Mouse (Mus musculus): ENCODE data around the gene Gcn1l1. TPM values are rescaled to one million over a fixed set of nuclear protein-coding genes. Genes with fewer than 3 reads are reported as not detected.

The Gcn1l1 gene
- polyA plus RNA-seq, 2 experiments = 11.4 to 14.8 TPM

DNA sequence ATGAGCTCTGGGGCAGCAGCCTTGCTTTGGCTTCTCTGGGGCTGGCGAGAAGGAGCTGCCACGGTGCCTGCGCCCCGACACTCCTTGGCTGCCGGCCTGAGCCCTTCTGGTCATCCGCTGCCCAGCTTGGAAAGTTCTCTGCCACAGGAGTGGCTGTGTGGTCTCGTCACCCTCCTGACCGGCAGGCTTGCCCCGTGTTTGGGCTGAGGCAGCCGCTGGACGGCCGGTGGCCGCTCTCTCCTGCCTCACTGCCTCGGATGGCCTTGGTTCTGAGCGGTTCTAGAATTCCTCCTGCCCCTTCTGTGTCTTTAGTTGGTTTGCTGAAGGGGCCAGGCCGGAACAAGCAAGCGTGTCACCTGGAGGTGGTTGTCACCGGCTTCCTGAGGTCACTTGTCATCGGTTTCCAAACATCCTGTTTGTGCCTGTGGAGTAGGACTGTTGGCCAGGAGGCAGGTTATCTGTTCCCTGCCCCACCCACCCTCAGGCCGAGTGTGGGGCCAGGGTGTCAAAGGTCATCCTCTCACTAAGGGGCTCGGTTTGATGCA, 44.7 kb upstream of the Gcn1l1 start:
- 29% methylated on average over 21 of the region's 21 CpGs for WGBS (ENCODE audit: insufficient replicate concordance)
- Histone ChIP-seq H3K36me3 (replicated peaks; ENCODE audit: control insufficient read depth, insufficient read depth, low read depth) (no peaks in the 10 kb centered on the region), H3K4me3 (ENCODE audit: insufficient read depth in 1 of 2, low read depth in 2 of 2, low read length in 2 of 2) (no peak overlapping the region), H3K9ac (replicated peaks) (no peak overlapping the region), H3K4me1 (replicated peaks; ENCODE audit: control insufficient read depth in 2 of 2, insufficient read depth in 2 of 2, low read length in 1 of 2) (peaks cover 8 to 44% of the 10 kb centered on the region in 2 experiments; a peak in 3 of 4 replicates), H3K9me3 (ENCODE audit: control insufficient read depth, low read length) (no peaks in the 10 kb centered on the region), H3K27me3 (ENCODE audit: control insufficient read depth, insufficient read depth, low read length) (no peaks in the 10 kb centered on the region), H3K27ac (no peak overlapping the region), H3K4me2 (ENCODE audit: low read depth) (peak overlapping the region; percentile 67)
- ATAC-seq (ENCODE audit: insufficient read depth) = peak; percentile 23
- DNase-seq (ENCODE audit: low read depth in 3 of 3, low spot score in 3 of 3) = no peak
- TF ChIP-seq CTCF (IDR thresholded peaks at IDR 0.05; ENCODE audit: low read depth) = no peak
- TF ChIP-seq EP300 (IDR thresholded peaks at IDR 0.05; ENCODE audit: low read depth) = no peak

DNA sequence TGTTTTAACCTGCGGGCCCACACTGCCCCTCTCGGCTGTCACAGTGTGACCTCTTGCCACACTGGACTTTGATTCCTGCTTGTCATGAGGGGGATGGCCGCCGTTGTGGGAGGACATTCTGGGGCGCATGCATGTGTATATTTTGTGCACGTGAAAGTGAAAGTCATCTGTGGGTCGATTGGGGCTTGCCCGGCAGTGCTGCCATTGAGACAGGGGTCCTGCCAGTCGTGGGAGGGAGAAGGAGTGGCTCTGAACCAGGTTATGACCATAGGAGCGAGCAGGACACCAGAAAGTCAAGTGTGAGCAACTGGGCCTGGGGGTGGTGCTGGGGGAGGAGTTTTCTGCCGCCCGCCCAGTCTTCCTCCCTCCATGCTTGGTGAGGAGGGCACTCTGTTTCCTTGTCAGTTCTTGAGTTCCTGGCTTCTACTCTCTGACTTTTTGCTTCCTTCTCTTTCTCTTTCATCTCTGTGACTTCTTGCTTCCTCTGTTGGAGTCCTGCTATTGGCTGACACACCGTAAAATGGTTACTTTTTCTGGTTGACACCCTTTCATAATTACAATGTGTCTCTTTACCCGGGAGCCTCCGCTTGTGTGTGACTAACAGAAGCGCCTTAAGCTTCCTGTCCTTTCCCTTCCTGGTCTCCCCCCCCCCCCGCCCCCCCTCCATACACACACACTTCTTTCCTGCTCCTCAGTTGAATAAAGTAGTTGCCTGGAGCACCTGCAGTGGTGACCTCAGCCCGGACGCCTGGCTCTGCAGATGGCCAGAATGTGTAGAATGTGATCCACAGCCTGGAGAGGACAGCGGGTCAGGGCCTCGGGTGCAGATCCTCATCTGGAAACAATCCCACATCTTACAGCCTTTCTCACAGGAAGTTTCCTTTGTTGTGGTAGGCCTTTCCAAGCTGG, 43.2 kb upstream of the Gcn1l1 start:
- peak overlapping the region; percentile 18 for H3K27ac ChIP-seq
- H3K4me2 ChIP-seq (ENCODE audit: low read depth) = peak overlapping the region; percentile 67
- 21% methylated on average over 21 of the region's 21 CpGs for WGBS (ENCODE audit: insufficient replicate concordance)
- peak overlapping the region; percentile 38 to 48 for H3K4me3 ChIP-seq (ENCODE audit: insufficient read depth in 1 of 2, low read depth in 2 of 2, low read length in 2 of 2)
- peak overlapping the region; percentile 48 for H3K9ac ChIP-seq (replicated peaks)
- H3K27me3 ChIP-seq (ENCODE audit: control insufficient read depth, insufficient read depth, low read length) = no peaks in the 10 kb centered on the region
- peaks cover 8 to 36% of the 10 kb centered on the region in 2 experiments; a peak in 3 of 4 replicates for H3K4me1 ChIP-seq (replicated peaks; ENCODE audit: control insufficient read depth in 2 of 2, insufficient read depth in 2 of 2, low read length in 1 of 2)
- H3K9me3 ChIP-seq (ENCODE audit: control insufficient read depth, low read length) = no peaks in the 10 kb centered on the region
- DNase-seq (ENCODE audit: low read depth in 3 of 3, low spot score in 3 of 3) (no peak), ATAC-seq (ENCODE audit: insufficient read depth) (peak; percentile 64)
- TF ChIP-seq EP300 (IDR thresholded peaks at IDR 0.05; ENCODE audit: low read depth) (no peak), CTCF (IDR thresholded peaks at IDR 0.05; ENCODE audit: low read depth) (no peak)
- H3K36me3 ChIP-seq (replicated peaks; ENCODE audit: control insufficient read depth, insufficient read depth, low read depth) = no peaks in the 10 kb centered on the region

DNA sequence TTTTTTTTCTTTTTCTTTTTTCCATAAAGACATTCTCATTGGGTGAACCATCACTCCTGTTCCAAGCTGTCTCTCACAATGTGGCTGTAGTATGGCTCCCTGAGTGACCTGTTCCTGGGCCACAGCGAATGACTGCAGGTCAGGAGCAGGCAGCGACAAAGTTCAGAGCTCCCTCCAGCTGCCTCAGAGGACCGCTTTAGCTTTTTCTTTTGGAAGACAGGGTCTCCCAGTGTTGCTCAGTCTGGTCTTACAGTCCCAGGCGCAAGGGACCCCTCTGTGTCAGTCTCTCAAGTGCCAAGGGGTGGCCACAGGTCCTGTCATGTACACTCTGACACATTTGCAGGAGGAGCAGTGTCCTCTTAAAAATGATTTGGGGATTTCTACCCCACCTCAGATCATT, 42.5 kb upstream of the Gcn1l1 start:
- H3K4me1 ChIP-seq (replicated peaks; ENCODE audit: control insufficient read depth in 2 of 2, insufficient read depth in 2 of 2, low read length in 1 of 2) = peaks cover 8 to 36% of the 10 kb centered on the region in 2 experiments; a peak in 3 of 4 replicates
- no peak overlapping the region for H3K27ac ChIP-seq
- H3K9ac ChIP-seq (replicated peaks) = no peak overlapping the region
- H3K36me3 ChIP-seq (replicated peaks; ENCODE audit: control insufficient read depth, insufficient read depth, low read depth) = no peaks in the 10 kb centered on the region
- 76% methylated on average over 4 of the region's 4 CpGs for WGBS (ENCODE audit: insufficient replicate concordance)
- H3K27me3 ChIP-seq (ENCODE audit: control insufficient read depth, insufficient read depth, low read length) = no peaks in the 10 kb centered on the region
- no peak for DNase-seq (ENCODE audit: low read depth in 3 of 3, low spot score in 3 of 3)
- TF ChIP-seq CTCF (IDR thresholded peaks at IDR 0.05; ENCODE audit: low read depth) (no peak), EP300 (IDR thresholded peaks at IDR 0.05; ENCODE audit: low read depth) (no peak)
- no peak for ATAC-seq (ENCODE audit: insufficient read depth)
- H3K4me2 ChIP-seq (ENCODE audit: low read depth) = peak overlapping the region; percentile 67
- no peaks in the 10 kb centered on the region for H3K9me3 ChIP-seq (ENCODE audit: control insufficient read depth, low read length)
- no peak overlapping the region for H3K4me3 ChIP-seq (ENCODE audit: insufficient read depth in 1 of 2, low read depth in 2 of 2, low read length in 2 of 2)

DNA sequence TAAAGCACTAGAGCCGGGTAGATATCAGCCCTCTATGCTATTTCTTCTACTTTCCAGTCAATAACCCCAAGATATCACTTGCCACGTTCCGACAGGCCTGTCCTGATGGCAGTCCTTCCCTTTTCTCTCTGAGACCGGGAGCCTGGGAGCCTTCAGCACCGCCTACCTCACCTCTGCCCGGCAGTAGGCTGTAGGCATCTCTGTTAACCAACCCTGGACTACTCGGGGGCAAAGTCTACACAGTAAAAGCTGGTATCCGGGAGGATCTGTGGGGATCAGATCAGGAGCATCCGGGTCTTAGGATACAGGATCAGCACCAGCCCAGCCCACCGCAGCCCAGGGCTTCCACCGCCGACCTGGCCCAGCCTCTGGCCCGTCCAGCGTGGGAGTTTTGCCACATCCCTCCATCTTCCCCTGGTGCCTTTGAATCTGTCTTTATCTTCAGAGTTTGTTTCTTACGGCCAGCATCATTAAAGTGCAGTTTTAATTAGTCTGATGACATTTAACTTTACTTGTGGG, 42.0 kb upstream of the Gcn1l1 start:
- ATAC-seq (ENCODE audit: insufficient read depth) (no peak), DNase-seq (ENCODE audit: low read depth in 3 of 3, low spot score in 3 of 3) (no peak)
- no peak for TF ChIP-seq CTCF (IDR thresholded peaks at IDR 0.05; ENCODE audit: low read depth)
- TF ChIP-seq EP300 (IDR thresholded peaks at IDR 0.05; ENCODE audit: low read depth) = no peak
- H3K4me1 ChIP-seq (replicated peaks; ENCODE audit: control insufficient read depth in 2 of 2, insufficient read depth in 2 of 2, low read length in 1 of 2) = peaks cover 8 to 36% of the 10 kb centered on the region in 2 experiments; a peak in 3 of 4 replicates
- no peak overlapping the region for H3K4me3 ChIP-seq (ENCODE audit: insufficient read depth in 1 of 2, low read depth in 2 of 2, low read length in 2 of 2)
- no peak overlapping the region for H3K9ac ChIP-seq (replicated peaks)
- no peak overlapping the region for H3K4me2 ChIP-seq (ENCODE audit: low read depth)
- H3K36me3 ChIP-seq (replicated peaks; ENCODE audit: control insufficient read depth, insufficient read depth, low read depth) = no peaks in the 10 kb centered on the region
- no peak overlapping the region for H3K27ac ChIP-seq
- 54% methylated on average over 15 of the region's 15 CpGs for WGBS (ENCODE audit: insufficient replicate concordance)
- H3K9me3 ChIP-seq (ENCODE audit: control insufficient read depth, low read length) = no peaks in the 10 kb centered on the region
- H3K27me3 ChIP-seq (ENCODE audit: control insufficient read depth, insufficient read depth, low read length) = no peaks in the 10 kb centered on the region

DNA sequence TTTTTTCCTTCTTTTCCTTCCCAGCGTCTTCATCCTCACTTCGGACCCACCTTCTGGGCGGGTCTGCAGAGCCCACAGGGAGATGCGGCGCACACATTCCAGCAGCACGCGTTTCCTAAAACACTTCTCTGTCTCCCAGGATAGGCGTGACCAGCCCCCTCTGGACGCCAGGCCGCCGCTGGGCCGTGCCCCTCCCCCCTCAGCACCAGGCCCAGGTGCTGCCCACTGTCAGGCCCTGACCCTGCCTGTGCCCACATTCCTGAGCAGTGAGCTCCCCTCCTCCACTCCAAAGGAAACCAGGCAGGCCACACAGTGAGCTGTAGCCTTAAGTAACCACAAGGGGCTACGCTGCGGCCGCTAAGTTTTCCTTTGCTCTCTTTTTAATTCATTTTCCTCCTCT, 41.1 kb upstream of the Gcn1l1 start:
- H3K4me3 ChIP-seq (ENCODE audit: insufficient read depth in 1 of 2, low read depth in 2 of 2, low read length in 2 of 2) = no peak overlapping the region
- H3K4me1 ChIP-seq (replicated peaks; ENCODE audit: control insufficient read depth in 2 of 2, insufficient read depth in 2 of 2, low read length in 1 of 2) = peaks cover 8 to 39% of the 10 kb centered on the region in 2 experiments; a peak in 3 of 4 replicates
- no peak for DNase-seq (ENCODE audit: low read depth in 3 of 3, low spot score in 3 of 3)
- no peaks in the 10 kb centered on the region for H3K36me3 ChIP-seq (replicated peaks; ENCODE audit: control insufficient read depth, insufficient read depth, low read depth)
- H3K27me3 ChIP-seq (ENCODE audit: control insufficient read depth, insufficient read depth, low read length) = no peaks in the 10 kb centered on the region
- no peak overlapping the region for H3K27ac ChIP-seq
- no peak overlapping the region for H3K9ac ChIP-seq (replicated peaks)
- H3K9me3 ChIP-seq (ENCODE audit: control insufficient read depth, low read length) = no peaks in the 10 kb centered on the region
- whole genome bisulfite sequencing (ENCODE audit: insufficient replicate concordance) = 38% methylated on average over 15 of the region's 15 CpGs
- no peak for ATAC-seq (ENCODE audit: insufficient read depth)
- H3K4me2 ChIP-seq (ENCODE audit: low read depth) = no peak overlapping the region
- TF ChIP-seq CTCF (IDR thresholded peaks at IDR 0.05; ENCODE audit: low read depth) (no peak; the same call in 1 of the 2 replicates), EP300 (IDR thresholded peaks at IDR 0.05; ENCODE audit: low read depth) (no peak)
